Mouse (Mus musculus) liver, adult 2 months (tissue): ENCODE measurements at regions not wholly inside any gene's neighbourhood (a gene's known extent, or its start where the extent isn't known, plus 50 kb on each side); places are given as distances from the start of the nearest gene placed in this dataset.

ENCODE experiments used
- CTCF ChIP-seq: fragments of 200-500 bp; IDR thresholded peaks from 2 replicates; pipeline ENCODE4 v1.5.1; 2011; ENCODE audit warnings: low read depth, low read length, control low read depth
- POLR2A ChIP-seq: fragments of 200-500 bp; IDR thresholded peaks from 2 replicates; pipeline ENCODE4 v1.6.1; 2011; ENCODE audit warnings: low read length, control low read depth; ENCODE audit not compliant: insufficient read depth; ENCODE audit errors: extremely low read depth

GRCm38 (mm10) chr3:147080197-147080596, 228.0 kb downstream of the Ttll7 start:
- TF ChIP-seq CTCF: no peak
- TF ChIP-seq POLR2A: no peak
